18 mouse cellular contexts compared by ENCODE assay signal in the genomic region with DNA sequence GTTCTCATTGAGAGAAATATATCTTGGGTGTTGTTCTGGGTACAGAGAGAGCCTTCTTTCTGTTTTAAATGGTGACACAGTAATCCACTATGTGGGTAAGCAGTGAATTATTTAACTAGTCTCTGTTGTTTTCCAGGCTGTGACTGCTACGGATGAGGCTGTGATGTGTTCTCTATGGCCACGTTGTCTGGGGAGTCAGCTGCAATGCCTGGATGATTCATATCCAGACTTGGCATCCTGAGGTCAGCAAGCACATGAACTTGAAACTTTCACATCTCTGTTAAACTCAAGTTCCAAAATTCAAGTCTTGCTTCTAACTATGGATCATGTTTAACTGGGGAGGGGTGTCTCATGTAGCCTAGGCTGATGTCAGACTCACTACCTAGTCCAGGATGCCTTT.
"Had no signal": no experiment of that assay in that cellular context is flagged by ENCODE, and none has a peak within 500 bp of the region (broad histone marks: within the 10 kb centered on the region; RNA-seq: fewer than 3 reads in every experiment).

No protein-coding gene starts in this region.

- DNase-seq: kidney, postnatal 10 days; kidney, postnatal 36 days; layer of hippocampus, postnatal 36 days; liver, embryonic 13.5 days; lung, adult 2 months; lung, postnatal 14 days; lung, postnatal 4 days; midbrain, embryonic 14.5 days; right cerebral cortex, adult 18-20 months; right cerebral cortex, postnatal 14 days; right cerebral cortex, postnatal 4 days; thymus, adult 18-20 months; thymus, postnatal 14 days; thymus, postnatal 4 days had no signal

- H3K27me3 ChIP-seq: liver, embryonic 13.5 days; neural tube, embryonic 12.5 days; neural tube, embryonic 15.5 days had no signal

- H3K4me1 ChIP-seq: liver, embryonic 13.5 days; neural tube, embryonic 12.5 days; neural tube, embryonic 15.5 days had no signal

- H3K36me3 ChIP-seq: liver, embryonic 13.5 days; neural tube, embryonic 12.5 days; neural tube, embryonic 15.5 days had no signal

- H3K4me3 ChIP-seq: left cerebral cortex, adult 2 months; liver, embryonic 13.5 days; neural tube, embryonic 12.5 days; neural tube, embryonic 15.5 days had no signal

- H3K27ac ChIP-seq: left cerebral cortex, adult 2 months; liver, embryonic 13.5 days; neural tube, embryonic 12.5 days; neural tube, embryonic 15.5 days had no signal

- H3K4me2 ChIP-seq: liver, embryonic 13.5 days; midbrain, embryonic 11.5 days; neural tube, embryonic 12.5 days; neural tube, embryonic 15.5 days had no signal
